Mouse (Mus musculus) C2C12 (cell line): Measurements from ENCODE around the gene Crybg3.

Experiments used
- CEBPB ChIP-seq: IDR thresholded peaks from one replicate; pipeline ENCODE4 v1.6.1; 2011; ENCODE audit warnings: low read depth, mild to moderate bottlenecking, control low read depth, moderate library complexity
- CTCF ChIP-seq: IDR thresholded peaks from one replicate; pipeline ENCODE4 v1.5.1; 2011; ENCODE audit not compliant: control insufficient read depth, insufficient read depth, insufficient read length
- USF1 ChIP-seq: IDR thresholded peaks from one replicate; pipeline ENCODE4 v1.6.1; 2011; ENCODE audit warnings: low read depth, mild to moderate bottlenecking, control low read depth, moderate library complexity

DNA sequence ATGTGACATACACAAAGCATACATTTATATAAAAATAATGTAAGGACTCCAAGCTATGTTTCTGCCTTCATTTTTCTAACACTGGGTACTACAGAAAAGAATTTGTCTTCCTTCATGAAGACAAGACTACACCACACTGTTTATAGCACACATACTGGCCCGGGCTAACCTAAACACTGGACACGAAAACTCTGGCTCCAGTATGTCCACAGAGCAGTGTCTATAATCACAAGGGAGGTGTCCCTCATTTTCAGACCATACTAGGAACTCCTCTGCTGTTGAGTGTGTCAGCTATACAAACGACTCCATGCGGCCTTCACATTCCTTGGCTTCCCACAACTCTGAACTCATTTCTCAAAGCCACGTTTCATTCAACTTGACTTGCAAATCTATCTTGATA lies 49.3 kb downstream of the Crybg3 start:
- no peak for TF ChIP-seq CEBPB
- no peak for TF ChIP-seq CTCF
- TF ChIP-seq USF1, result no peak
